Mouse (Mus musculus) forebrain, embryonic 13.5 days (tissue): ENCODE measurements at regions not wholly inside any gene's neighbourhood (a gene's known extent, or its start where the extent isn't known, plus 50 kb on each side); places are given as distances from the start of the nearest gene placed in this dataset.

Source experiments
- ATAC-seq: fragments of 200-750 bp; cut with Nextera tagmentation; 2 replicates; pipeline ENCODE4 v1.8.0; 2017
- H3K27ac ChIP-seq: fragments of 300-500 bp; sonication (generic); 2 replicates; pipeline ENCODE4 v1.5.1; 2015; ENCODE audit warnings: inconsistent platforms, mild to moderate bottlenecking, moderate library complexity
- H3K27me3 ChIP-seq: fragments of 300-500 bp; sonication (generic); 2 replicates; pipeline ENCODE4 v1.6.1; 2015; ENCODE audit warnings: mild to moderate bottlenecking, inconsistent platforms
- H3K36me3 ChIP-seq: fragments of 300-500 bp; sonication (generic); 2 replicates; pipeline ENCODE4 v1.6.1; 2015; ENCODE audit warnings: mild to moderate bottlenecking, inconsistent platforms; ENCODE audit not compliant: poor library complexity, severe bottlenecking
- H3K4me1 ChIP-seq: fragments of 300-500 bp; sonication (generic); 2 replicates; pipeline ENCODE4 v1.6.1; 2015; ENCODE audit warnings: inconsistent platforms
- H3K4me2 ChIP-seq: fragments of 300-500 bp; sonication (generic); 2 replicates; pipeline ENCODE4 v1.6.1; 2015; ENCODE audit warnings: inconsistent platforms, mild to moderate bottlenecking, moderate library complexity
- H3K4me3 ChIP-seq: fragments of 300-500 bp; sonication (generic); 2 replicates; pipeline ENCODE4 v1.5.1; 2015; ENCODE audit warnings: mild to moderate bottlenecking, inconsistent platforms
- H3K9ac ChIP-seq: fragments of 300-500 bp; sonication (generic); 2 replicates; pipeline ENCODE4 v1.6.1; 2015; ENCODE audit warnings: mild to moderate bottlenecking, inconsistent platforms
- H3K9me3 ChIP-seq: fragments of 300-500 bp; sonication (generic); replicated peaks from 2 replicates; pipeline ENCODE4 v1.6.1; 2016; ENCODE audit warnings: inconsistent platforms
- WGBS: fragments of 180-500 bp; shearing (Covaris S2); methylation state at CpG from one replicate; pipeline ENCODE4 v1.1.7; 2015; 5-methylcytosine and 5-hydroxymethylcytosine counted together

DNA sequence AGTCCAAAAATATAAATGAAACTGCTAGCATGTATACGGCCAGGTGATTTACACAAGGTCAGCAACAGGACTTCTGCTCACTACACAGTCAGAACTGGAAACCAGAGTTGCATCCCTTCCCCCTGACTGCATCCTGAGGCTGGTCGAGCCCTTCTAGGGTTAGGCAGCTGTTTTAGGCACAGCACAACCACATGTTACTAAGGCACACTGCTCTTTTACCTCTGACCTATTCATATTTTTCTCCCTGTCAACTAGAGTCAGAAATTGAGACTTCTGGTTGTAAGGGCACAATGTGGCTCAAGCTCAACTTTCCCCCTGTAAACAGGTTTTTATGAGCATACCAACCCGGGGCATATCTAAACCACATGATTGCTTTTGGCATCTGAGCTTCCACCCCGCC, 151.3 kb upstream of the Nrip1 start:
- Histone ChIP-seq H3K4me1 (no peaks in the 10 kb centered on the region), H3K9ac (no peak overlapping the region), H3K36me3 (no peaks in the 10 kb centered on the region), H3K27me3 (no peaks in the 10 kb centered on the region), H3K9me3 (no peaks in the 10 kb centered on the region), H3K4me3 (no peak overlapping the region), H3K4me2 (no peak overlapping the region), H3K27ac (no peak overlapping the region)
- 91% methylated on average over 4 of the region's 4 CpGs for WGBS
- no peak for ATAC-seq

DNA sequence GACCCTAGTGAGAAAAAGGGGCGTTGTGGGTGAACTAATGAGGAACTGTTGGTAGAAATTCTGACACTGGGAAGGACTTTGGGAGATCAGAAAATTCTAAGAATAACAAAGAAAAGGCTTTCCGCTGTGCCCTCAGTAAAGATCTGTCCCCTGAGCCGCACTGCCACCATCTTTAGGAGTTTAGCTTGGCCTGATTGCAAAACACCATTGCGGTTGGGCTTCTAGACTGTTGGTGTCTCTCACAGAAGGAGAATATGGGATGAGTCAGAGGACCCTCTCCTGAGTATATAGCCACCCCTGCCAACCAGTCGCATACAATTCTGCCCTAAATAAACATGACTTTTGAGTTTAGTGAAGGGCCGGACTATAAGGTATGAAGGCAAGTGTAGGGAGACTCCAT, 147.5 kb upstream of the Nrip1 start:
- Histone ChIP-seq H3K4me1 (no peaks in the 10 kb centered on the region), H3K4me3 (no peak overlapping the region), H3K27me3 (no peaks in the 10 kb centered on the region), H3K9me3 (no peaks in the 10 kb centered on the region), H3K36me3 (no peaks in the 10 kb centered on the region), H3K9ac (no peak overlapping the region), H3K27ac (no peak overlapping the region), H3K4me2 (no peak overlapping the region)
- no peak for ATAC-seq
- WGBS, result 93% methylated on average over 6 of the region's 6 CpGs

DNA sequence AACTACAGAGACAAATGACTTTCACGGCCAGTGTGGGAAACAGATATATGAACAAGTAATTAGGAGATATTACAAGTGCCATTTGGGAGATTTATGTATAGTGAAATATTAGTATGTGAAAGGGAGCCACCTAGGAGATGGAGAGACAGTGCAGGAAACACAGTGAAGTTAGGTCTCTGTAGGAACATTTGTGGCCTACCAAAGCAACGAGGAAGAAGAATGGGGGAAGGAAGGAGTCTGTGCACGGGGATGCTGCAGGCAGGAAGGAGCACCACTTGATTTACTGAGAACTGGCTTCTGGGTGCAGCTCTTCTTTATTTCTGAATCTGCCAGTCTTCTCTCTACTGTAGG, 147.0 kb upstream of the Nrip1 start:
- 83% methylated on average over 3 of the region's 3 CpGs for WGBS
- H3K27ac ChIP-seq, result no peak overlapping the region
- no peak overlapping the region for H3K4me3 ChIP-seq
- no peaks in the 10 kb centered on the region for H3K9me3 ChIP-seq
- no peak for ATAC-seq
- H3K27me3 ChIP-seq, result no peaks in the 10 kb centered on the region
- H3K9ac ChIP-seq, result no peak overlapping the region
- H3K36me3 ChIP-seq, result no peaks in the 10 kb centered on the region
- H3K4me2 ChIP-seq, result no peak overlapping the region
- H3K4me1 ChIP-seq, result no peaks in the 10 kb centered on the region

DNA sequence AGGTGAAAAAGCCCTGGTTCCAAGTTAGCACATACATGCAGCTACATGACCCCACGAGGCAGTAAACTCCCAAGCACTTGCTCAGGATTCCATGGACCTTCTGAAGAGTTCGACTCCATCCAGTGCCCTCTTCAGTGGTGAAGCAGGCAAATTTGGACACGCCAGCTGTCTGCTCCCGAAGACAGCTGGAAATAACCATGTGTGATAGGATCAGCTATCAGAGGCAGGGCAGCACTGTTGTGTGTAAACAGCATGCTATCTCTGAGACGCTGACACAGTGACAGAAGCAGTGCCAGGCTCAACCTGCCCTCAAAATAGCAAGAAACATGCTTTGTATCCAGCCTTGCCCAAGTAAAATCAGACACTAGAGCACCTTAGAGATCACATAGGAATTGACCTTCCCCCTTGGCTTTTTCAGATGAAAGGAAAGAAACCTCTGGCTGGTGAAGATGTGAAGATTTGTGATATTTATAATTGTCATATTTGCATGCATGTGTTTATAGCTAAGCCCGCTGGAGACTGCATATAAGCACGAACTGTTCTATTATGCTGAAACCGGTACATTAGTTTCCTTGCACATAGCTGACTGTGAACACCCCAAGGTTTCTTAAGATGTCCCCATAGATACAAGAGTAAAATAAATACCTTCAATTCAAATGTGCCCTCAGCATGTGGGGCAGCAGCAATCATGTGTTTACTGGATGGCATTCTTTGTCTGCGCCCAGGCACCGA, 146.4 kb upstream of the Nrip1 start:
- Histone ChIP-seq H3K27ac (no peak overlapping the region), H3K4me1 (no peaks in the 10 kb centered on the region), H3K4me2 (no peak overlapping the region), H3K9me3 (no peaks in the 10 kb centered on the region), H3K36me3 (no peaks in the 10 kb centered on the region), H3K9ac (no peak overlapping the region), H3K4me3 (no peak overlapping the region), H3K27me3 (no peaks in the 10 kb centered on the region)
- 90% methylated on average over 10 of the region's 10 CpGs for WGBS
- no peak for ATAC-seq

DNA sequence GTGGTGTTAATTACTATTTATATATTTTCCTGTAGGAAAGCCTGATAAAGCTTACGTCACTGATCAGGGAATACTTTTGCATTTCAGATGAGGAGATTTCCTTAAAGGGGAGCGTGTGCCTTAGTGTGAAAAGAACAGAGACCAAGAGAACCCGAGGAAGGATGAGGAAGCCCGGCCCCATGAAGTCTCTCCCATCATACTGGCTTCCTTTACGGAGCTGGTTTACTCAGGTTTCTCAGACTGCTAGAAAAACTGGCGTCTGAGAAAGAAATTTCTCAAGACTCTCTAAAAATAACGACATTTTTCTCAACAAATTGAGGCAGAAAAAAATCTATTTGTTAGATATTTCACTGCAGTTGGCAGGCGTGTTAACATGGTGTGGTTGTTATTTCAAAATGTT, 137.2 kb upstream of the Nrip1 start:
- Histone ChIP-seq H3K9me3 (no peaks in the 10 kb centered on the region), H3K9ac (no peak overlapping the region), H3K36me3 (no peaks in the 10 kb centered on the region), H3K27ac (no peak overlapping the region), H3K27me3 (no peaks in the 10 kb centered on the region), H3K4me1 (no peaks in the 10 kb centered on the region), H3K4me2 (no peak overlapping the region), H3K4me3 (no peak overlapping the region)
- ATAC-seq, result no peak
- WGBS, result 76% methylated on average over 8 of the region's 8 CpGs

DNA sequence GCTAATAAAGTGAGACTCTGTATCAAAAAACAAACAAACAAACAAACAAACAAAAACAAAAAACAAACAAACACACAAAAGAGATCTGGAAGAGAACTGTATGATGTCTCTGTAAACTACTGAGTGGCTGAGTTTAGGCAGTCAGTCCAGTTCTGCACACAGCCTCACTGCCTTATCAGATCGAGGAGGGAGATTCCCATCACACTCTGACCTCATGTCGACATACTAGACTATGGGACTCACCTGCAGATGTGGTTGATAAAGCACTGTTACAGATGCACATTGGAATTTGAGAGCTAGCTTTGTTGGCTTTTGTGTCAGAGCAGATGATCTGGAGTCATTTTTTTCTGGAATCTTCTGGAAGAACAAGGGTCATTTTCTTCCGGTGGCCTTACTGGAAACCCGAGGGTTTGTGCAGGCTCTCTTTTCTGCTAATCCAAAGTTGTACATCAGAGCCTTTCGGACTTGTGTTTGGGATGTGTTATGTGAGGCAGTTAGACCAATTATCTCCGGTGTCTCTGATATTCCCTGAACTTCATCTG, 135.6 kb upstream of the Nrip1 start:
- H3K36me3 ChIP-seq, result no peaks in the 10 kb centered on the region
- no peaks in the 10 kb centered on the region for H3K27me3 ChIP-seq
- no peak overlapping the region for H3K27ac ChIP-seq
- no peaks in the 10 kb centered on the region for H3K9me3 ChIP-seq
- no peak overlapping the region for H3K4me2 ChIP-seq
- no peaks in the 10 kb centered on the region for H3K4me1 ChIP-seq
- H3K4me3 ChIP-seq, result no peak overlapping the region
- no peak overlapping the region for H3K9ac ChIP-seq
- WGBS, result 90% methylated on average over 6 of the region's 6 CpGs
- no peak for ATAC-seq

DNA sequence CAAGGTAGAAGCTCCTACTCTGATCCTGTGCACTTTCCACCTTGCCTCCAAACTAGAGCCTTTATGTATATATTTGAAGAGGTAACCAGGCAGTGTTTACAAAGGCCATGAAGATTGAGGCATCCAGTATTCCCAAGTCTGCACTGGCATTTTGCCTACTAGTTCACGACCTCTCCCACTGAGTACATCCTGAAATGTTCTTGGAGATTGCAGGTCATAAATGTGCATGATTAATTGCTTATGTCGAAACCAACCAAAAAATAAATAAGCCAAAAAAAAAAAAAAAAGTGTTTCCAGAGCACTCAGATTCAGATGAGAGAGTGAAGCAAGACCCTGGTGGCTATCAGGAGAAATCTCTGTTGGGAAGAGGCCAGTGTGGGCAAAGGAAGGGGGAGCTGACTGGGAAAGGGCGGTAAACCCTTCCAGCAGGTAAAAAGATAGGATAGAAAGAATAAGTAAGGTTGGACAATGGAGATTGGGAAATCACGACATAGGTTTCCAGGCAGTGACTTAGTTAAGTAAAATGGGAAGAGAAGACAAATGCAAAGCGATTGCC, 133.6 kb upstream of the Nrip1 start:
- H3K9ac ChIP-seq, result no peak overlapping the region
- no peaks in the 10 kb centered on the region for H3K4me1 ChIP-seq
- WGBS, result 92% methylated on average over 5 of the region's 5 CpGs
- H3K4me2 ChIP-seq, result no peak overlapping the region
- ATAC-seq, result no peak
- H3K4me3 ChIP-seq, result no peak overlapping the region
- H3K27me3 ChIP-seq, result no peaks in the 10 kb centered on the region
- no peak overlapping the region for H3K27ac ChIP-seq
- H3K9me3 ChIP-seq, result no peaks in the 10 kb centered on the region
- no peaks in the 10 kb centered on the region for H3K36me3 ChIP-seq

DNA sequence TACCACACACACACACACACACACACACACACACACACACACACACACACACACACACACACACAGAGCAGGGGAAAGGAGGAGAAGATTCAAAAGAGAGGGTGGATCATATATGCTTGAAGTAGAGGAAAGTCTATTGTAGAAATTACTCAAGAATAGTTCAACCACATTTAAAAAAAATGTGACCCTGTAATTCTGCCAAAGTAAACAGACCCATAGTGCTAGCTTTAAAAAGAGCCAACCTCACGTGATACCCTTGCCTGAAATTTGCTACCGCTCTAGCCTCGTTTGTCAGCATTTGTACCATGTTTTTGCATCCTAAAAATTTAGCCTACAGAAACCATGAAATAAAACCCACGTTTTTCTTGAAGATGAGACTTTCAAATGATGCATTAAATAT, 132.6 kb upstream of the Nrip1 start:
- Histone ChIP-seq H3K27me3 (no peaks in the 10 kb centered on the region), H3K27ac (no peak overlapping the region), H3K9me3 (no peaks in the 10 kb centered on the region), H3K4me2 (no peak overlapping the region), H3K4me1 (no peaks in the 10 kb centered on the region), H3K4me3 (no peak overlapping the region), H3K36me3 (no peaks in the 10 kb centered on the region), H3K9ac (no peak overlapping the region)
- 75% methylated on average over 4 of the region's 4 CpGs for WGBS
- ATAC-seq, result no peak

DNA sequence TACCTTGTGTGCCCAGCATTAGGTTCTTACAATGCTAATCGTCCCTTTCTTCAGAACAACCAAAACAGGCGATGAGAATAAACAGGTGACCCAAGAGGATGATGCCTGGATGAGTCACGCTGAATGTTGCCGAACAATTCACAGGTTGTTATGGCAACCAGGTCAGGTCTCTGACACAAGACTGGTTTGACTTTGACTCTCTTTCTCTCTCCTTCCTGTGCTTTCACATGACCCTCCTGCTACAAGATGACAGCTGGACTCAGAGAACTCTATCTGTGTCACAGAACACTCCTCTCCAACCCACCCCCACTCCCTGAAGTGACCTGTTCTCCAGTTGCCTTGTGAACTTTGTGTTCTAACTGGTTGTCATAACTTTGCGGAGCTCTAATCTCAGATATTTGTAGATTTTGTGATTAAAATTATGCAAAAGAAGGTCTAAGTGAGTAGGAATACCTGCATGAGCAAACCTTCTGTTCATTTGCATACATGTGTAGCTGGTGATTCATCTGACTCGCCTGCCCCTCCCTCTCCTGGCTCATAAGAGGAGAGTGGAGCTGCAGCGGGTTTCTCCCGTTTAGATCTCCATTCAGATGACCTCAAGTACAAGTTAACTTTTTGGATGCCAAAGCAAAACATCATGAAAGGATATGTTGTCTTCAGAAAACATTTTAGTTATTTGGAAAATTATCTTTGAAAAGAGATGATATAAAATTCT, 126.2 kb upstream of the Nrip1 start:
- no peaks in the 10 kb centered on the region for H3K9me3 ChIP-seq
- no peak overlapping the region for H3K9ac ChIP-seq
- H3K27me3 ChIP-seq, result no peaks in the 10 kb centered on the region
- WGBS, result 79% methylated on average over 8 of the region's 8 CpGs
- ATAC-seq, result no peak
- no peak overlapping the region for H3K4me2 ChIP-seq
- no peak overlapping the region for H3K4me3 ChIP-seq
- H3K36me3 ChIP-seq, result no peaks in the 10 kb centered on the region
- H3K4me1 ChIP-seq, result no peaks in the 10 kb centered on the region
- H3K27ac ChIP-seq, result no peak overlapping the region

DNA sequence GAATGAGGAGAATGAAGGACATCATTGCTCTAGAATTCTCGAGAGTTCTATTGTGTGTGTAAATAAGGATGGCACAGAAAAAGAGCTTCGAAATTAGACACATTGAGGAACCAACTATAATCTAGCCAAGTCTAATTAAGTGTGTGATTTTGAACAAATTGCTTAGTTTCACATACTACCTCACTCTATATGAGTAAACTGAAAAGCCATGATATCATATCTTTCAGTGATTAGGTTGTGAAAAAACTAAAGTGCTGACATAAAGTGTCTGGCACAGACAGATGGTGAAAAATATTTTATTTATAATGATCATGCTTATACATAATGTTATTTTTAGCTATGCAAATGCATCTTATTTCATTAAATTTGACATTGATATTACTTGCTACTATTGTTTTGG, 124.6 kb upstream of the Nrip1 start:
- H3K9me3 ChIP-seq, result no peaks in the 10 kb centered on the region
- ATAC-seq, result peak; percentile 59; the same call in 1 of the 2 replicates
- no peaks in the 10 kb centered on the region for H3K36me3 ChIP-seq
- H3K4me3 ChIP-seq, result no peak overlapping the region
- no peak overlapping the region for H3K27ac ChIP-seq
- H3K4me1 ChIP-seq, result no peaks in the 10 kb centered on the region
- H3K4me2 ChIP-seq, result no peak overlapping the region
- 66% methylated on average over 2 of the region's 2 CpGs for WGBS
- no peak overlapping the region for H3K9ac ChIP-seq
- H3K27me3 ChIP-seq, result no peaks in the 10 kb centered on the region

DNA sequence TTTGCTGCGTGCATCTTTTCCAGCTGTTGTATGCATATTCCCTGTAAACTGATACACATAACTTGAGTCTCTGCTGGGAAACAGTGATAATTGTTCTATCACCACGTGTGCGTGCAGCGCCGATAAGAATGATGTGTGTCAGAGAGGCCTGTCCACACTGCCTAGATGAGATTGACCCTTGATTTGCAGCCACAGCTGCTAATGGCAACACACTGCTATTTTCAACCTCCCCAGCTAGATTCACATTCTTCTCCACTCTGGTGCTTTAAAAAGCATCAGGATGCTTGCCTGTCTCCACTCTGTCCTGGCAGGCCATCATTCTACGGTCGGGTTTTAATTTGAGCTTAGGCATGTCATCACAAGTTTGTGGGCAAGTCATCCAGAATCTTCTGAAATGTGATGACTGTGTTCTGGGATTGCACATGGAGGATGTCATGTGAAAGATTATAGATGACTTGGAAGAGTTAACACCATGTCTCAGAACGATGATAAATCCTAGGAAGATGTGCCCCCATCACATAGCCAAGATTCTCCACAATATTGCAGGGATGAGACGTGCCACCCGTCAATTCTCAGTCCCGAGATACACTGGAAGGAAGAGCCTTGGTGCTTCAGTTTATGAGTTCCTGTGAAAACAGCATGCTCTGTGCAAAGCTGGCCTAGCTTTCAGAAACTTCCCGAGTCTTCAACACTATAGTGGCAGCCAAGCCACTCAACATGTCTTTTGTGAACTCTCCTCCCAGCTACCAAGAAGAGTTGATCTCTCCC, 123.6 kb upstream of the Nrip1 start:
- no peak overlapping the region for H3K4me2 ChIP-seq
- no peaks in the 10 kb centered on the region for H3K4me1 ChIP-seq
- H3K9me3 ChIP-seq, result no peaks in the 10 kb centered on the region
- ATAC-seq, result peak; percentile 33; the same call in 1 of the 2 replicates
- 90% methylated on average over 12 of the region's 12 CpGs for WGBS
- no peak overlapping the region for H3K9ac ChIP-seq
- H3K4me3 ChIP-seq, result no peak overlapping the region
- H3K36me3 ChIP-seq, result no peaks in the 10 kb centered on the region
- H3K27ac ChIP-seq, result no peak overlapping the region
- H3K27me3 ChIP-seq, result no peaks in the 10 kb centered on the region

DNA sequence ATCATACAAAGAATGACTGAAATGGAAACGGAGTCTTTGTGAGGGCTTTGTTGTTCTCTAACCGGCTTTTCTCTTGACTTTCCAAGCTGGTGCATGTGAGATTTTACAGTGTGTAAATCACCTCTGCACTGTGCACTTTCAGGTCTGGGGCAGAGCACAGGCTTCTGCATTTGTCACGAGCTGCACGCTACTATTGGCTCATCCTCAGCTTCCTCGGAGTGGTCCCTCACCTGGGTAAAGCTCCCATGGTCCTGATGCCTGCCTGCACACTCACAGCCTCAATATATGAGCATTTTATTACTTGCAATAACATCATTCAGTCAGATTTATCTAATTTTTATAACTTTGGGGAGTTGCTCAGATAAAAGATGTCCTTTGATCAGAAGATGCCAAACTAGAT, 109.8 kb upstream of the Nrip1 start:
- Histone ChIP-seq H3K9me3 (no peaks in the 10 kb centered on the region), H3K27me3 (no peaks in the 10 kb centered on the region), H3K4me1 (no peaks in the 10 kb centered on the region), H3K36me3 (no peaks in the 10 kb centered on the region), H3K27ac (no peak overlapping the region), H3K4me3 (no peak overlapping the region), H3K9ac (no peak overlapping the region), H3K4me2 (no peak overlapping the region)
- no peak for ATAC-seq
- WGBS, result 87% methylated on average over 5 of the region's 5 CpGs
